Mouse (Mus musculus) mature B cell (primary cell): ENCODE results near the gene Catsperz.
"Not testable (repeated sequence)": the region's sequence is repeated elsewhere in the genome, so short reads cannot be mapped to it uniquely, and the experiment has no call there.

Source experiments
- in situ Hi-C: fragments of 300-500 bp; cut with MboI; formaldehyde crosslinking; loops from 2 replicates; pipeline ENCODE4 v1.14.3; 2019

Gene Catsperz

DNA sequence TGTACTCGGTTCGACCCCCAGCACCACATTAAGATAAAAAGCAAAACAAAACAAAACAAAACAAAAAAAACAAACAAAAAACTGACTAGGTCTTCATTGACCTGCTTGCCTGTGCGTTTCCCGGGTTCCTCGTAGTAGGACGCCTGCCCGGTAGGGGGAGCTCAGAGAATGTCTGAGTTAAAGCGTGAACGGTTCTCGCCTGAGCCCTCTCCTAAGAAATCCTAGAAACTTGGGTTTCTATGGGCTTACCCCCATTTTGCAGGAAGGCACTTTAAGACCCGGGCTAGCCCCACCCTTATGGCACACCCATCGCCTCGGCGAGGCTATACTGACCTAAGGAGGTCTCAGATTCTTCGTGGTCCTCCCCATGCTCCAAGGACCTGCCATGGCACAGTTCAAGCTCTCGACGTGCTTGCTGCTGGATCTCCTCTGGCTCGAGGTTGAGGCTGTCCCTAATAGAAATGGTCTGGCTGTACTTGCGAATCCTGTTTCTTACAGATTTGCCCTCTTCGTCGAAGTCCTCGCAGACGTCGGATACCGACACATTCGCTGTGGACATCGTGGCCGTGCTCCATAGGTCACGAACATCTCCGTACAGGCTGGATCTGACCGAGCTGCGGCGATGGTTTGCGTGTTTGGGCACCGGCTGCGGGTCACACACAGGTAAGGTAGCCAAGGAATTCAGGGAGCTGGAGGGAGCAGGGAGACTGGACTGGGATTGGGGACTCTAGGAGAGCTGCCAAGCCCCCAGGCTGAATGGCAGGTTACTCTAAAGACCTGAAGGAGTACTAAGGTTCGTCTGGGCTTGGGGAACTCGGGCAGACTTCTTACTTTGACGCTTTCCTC lies 496 bp downstream of the Catsperz start:
- in situ Hi-C loops: no loop called here

DNA sequence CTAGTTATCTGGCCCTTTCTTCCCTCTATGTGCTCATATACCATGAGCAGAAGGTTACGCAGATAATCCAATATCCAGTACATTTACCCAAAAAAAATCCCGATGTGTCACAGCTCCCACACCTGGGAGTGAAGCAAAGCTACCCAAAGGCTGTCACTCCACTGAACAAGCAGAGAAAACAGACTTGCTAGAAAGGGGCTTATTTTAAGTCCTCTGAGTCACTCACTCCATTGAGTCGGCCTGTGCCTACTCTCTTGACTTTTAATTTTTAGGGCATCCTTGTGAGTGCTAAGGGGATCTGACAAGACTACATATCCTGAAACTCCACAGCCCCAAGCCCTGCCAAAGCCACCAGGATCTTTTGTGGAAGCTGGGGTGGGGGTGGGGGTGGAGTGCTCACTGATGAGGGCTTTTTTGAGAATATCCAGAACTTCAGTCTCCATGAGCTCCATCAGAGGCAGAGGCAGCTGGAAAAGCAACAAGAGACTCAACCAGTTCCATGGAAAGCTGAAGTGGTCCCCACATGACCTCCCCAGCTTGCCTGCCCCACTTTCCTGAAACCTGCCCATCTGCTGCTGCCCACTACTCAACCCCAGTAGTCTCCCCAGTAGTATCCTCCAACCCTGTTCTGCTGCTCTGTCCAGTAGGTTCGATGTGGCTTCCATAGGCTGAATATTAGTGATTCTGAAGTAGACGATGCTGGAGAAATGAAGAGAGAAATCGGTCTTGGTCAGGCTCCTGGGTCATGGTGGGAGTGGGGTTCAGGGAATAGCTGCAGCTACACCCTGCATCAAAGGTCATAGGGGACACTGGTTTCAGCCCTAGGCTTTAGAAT lies 2.1 kb downstream of the Catsperz start:
- in situ Hi-C loops: no loop called here

GRCm38 (mm10) chr19:6921647-6922567 lies 3.3 kb downstream of the Catsperz start, which contains the start of gene Esrra:
Esrra (minus strand) TSS chr19:6921813.
- in situ Hi-C loops: no loop called here

DNA sequence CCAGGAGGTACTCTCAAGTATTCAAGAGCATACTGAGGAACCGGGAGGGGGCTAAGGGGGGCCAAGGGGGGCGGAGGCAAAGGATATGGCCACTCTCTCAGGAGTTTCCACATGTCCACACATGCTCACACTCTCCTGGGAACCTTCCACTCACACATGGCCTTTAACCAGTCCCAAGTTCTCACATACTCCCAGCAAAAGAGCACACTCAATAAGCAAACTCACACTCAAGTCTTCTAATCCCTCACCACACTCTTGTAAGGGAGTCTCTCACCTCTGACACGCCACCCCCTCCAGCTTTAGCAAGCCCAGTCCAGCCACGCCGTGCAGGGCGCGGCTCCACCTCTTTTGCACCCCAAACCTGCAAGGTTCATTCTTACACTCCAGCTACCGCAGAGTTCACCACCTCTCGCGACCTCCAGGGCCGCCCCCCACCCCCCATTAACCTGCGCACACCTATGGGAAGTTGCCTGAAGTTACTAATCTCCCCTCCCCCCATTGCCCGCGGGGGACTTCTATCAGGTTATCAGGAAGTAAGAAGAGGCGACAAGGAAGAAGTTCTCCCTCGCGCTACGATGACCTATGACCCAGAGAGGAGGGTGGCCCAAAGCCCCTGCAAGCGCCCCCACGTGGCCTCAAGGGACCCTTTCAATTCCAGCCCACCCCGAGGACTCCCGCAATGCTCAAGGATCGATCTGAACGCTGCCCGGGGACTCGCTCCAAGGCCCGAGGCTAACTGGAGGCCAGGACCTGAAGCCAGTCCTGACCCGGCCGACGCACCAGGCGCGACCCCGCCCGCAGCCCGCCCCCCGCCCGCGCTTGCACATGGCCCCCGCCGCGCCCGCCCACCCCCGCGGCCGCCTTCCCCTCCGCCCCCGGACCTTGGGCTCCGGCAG lies 4.2 kb downstream of the Catsperz start:
- in situ Hi-C loops: no loop called here

DNA sequence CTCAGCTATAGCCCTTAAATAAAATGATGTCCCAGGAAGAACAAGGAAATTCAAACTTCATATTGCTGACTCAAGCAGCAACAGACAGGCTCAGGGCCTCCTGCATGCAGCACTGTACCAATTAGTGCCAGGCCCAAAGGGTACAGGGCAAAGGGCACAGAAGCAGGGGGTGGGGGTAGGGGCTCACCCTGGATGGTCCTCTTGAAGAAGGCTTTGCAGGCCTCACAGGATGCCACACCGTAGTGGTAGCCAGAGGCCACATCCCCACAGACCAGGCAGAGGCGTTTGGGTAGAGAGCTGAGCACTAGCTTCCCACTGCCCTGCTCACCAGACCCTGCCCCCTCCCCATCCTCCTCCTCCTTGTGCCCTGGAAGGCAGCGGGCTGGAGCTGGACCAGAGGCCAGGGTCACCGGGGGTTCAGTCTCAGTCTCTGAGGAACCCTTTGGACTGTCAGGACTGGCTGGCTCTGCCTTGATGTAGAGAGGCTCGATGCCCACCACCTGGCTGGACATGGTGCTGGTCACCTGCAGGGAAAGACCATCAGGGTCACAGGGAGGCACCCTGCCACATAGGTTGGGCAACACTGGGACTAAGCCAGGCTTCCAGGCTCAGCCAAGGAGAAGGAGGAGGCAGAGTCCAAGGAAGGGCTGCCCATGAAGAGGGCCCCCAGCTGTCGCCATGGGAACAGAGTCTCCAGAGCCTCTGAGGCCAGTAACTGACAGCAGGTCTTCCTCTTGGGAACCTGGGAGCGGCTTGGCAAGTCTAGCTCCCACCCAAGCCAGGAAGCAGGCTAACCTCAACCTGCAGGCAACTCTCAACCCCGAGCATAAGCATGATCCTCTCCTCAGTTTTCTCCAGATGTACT lies 5.1 kb downstream of the Catsperz start:
- in situ Hi-C loops: no loop called here

DNA sequence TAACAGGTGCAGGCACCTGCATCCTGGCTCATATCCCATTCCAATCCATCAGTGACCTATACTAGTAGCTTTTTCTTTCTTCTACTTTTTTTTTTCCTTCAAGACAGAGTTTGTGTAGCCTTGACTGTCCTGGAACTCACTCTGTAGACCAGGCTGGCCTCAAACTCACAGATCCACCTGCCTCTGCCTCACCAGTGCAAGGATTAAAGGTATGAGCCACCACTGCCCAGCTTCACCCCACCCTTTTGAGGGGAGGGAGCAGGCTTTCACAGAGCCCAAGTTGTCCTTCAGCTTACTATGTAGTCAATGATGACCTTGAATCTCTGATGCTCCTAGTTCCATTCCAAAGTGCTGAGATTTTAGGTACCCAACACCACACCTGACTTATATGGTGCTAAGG lies 5.7 kb downstream of the Catsperz start:
- in situ Hi-C loops: no loop called here

- in situ Hi-C loops: no loop called here
Measured at GRCm38 (mm10) chr19:6918321-6918720, 6.9 kb downstream of the Catsperz start.

DNA sequence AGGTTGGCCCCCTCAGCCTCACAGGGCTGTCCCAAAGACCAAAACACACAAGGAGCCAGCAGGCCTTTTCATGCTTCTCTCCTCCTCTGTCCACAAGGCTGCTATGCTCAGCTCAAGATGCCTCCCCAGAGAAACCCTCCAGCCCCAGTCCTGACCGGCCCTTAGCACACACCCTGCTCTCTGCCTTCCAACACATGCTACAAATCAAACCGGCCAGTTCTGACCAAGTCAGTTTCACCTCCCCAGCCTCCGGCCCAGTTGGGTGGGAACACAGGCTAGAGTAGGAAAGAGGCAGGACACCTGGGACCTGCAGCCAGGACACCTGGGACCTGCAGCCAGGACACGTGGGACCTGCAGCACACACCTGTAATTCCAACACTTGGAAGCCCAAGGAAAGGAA lies 8.7 kb downstream of the Catsperz start:
- in situ Hi-C loops: no loop called here

- in situ Hi-C loops: no loop called here
Measured at GRCm38 (mm10) chr19:6915276-6915675, 9.9 kb downstream of the Catsperz start.

DNA sequence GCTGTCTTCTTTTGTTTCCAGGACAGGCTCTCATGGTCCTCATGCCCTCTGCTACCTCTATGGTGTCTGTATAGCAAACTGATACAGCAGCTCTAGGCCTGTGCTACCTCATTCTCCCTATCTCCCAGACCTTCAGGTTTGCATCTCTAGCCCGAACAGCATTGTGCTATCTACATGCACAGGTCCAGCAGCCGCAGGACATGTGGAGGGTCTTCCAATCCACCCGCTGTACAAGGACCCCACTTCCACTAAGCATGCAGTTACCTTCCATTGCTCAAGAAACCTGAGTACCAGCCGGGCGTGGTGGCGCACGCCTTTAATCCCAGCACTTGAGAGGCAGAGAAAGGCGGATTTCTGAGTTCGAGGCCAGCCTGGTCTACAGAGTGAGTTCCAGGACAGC lies 10.6 kb downstream of the Catsperz start:
- in situ Hi-C loops: no loop called here

- in situ Hi-C loops: no loop called here
Measured at GRCm38 (mm10) chr19:6913991-6914390, 11.2 kb downstream of the Catsperz start.

DNA sequence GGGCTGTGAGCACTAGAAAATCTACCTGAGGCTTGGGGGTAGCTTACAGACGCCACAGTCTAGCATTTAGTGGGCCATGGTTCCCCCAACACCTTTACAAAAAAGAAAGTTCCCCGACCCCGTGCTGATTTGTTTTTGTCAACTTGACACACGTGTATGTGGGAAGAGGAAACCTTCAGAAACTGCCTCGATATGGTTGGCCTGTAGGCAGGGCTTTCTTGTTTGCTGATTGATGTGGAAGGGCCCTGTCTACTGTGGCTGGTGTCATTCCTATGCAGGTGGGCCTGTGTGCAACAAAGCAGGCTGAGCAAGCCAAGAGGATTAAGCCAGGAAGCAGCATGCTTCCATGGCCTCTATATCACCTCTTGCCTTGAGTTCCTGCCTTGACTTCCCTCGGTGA lies 12.1 kb downstream of the Catsperz start:
- in situ Hi-C loops: no loop called here

- in situ Hi-C loops: no loop called here
Measured at GRCm38 (mm10) chr19:6912205-6912970, 12.8 kb downstream of the Catsperz start.

GRCm38 (mm10) chr19:6911101-6912074 lies 13.8 kb downstream of the Catsperz start:
- in situ Hi-C loops: no loop called here

GRCm38 (mm10) chr19:6910306-6910705 lies 14.9 kb downstream of the Catsperz start:
- in situ Hi-C loops: not testable (repeated sequence)

- in situ Hi-C loops: no loop called here
Measured at GRCm38 (mm10) chr19:6909507-6910289, 15.5 kb downstream of the Catsperz start, which contains the start of the genes Trmt112 and Prdx5. Trmt112 (plus strand) TSS chr19:6909698. Prdx5 (minus strand) TSS chr19:6910106.

DNA sequence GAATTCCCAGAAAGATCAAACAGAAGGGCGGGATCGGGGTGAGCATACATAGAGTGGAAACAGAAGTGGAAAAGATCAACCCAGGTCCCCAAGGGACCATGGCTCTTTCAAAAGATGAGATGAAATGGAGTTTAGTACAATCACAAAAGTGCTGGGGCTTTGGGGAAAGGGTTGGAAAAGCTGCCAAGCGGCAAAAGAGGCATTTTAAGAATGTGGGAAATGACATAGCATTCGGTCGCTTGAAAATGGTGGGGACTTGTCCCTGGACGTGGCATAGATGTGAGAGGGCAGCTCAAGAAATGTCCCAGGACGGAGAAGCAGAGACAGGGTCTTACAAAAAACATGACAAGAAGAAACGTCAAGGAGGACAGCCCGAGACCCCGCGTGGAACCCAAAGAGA lies 16.2 kb downstream of the Catsperz start:
- in situ Hi-C loops: no loop called here
